Mouse (Mus musculus) kidney, adult 2 months (tissue): ENCODE measurements around the gene Fanca.

Source experiments
- CTCF ChIP-seq: fragments of 200-500 bp; conservative IDR thresholded peaks from 2 replicates; pipeline ENCODE4 v1.5.1; 2011; ENCODE audit warnings: low read depth, mild to moderate bottlenecking, control low read depth, low read length, moderate library complexity, mixed read lengths; ENCODE audit not compliant: insufficient read depth, insufficient read length
- POLR2A ChIP-seq: fragments of 200-500 bp; IDR thresholded peaks from one replicate; pipeline ENCODE4 v1.6.1; 2011; ENCODE audit warnings: low read depth, low read length, control low read depth

- no peak for TF ChIP-seq CTCF
- no peak for TF ChIP-seq POLR2A
Measured at GRCm38 (mm10) chr8:123337475-123337874, 19.1 kb upstream of the Fanca start.
